Mouse (Mus musculus) erythroblast, embryonic 14.5 days (primary cell): ENCODE data around the gene Cdc5l.

Source experiments
- GATA1 ChIP-seq: IDR thresholded peaks from 2 replicates; pipeline ENCODE4 v1.6.1; 2012; ENCODE audit warnings: low read length, inconsistent platforms, mixed read lengths
- TAL1 ChIP-seq: IDR thresholded peaks from 3 replicates; pipeline ENCODE4 v1.6.1; 2012; ENCODE audit warnings: low read length, inconsistent platforms, mixed read lengths

GRCm38 (mm10) chr17:45478234-45478825 lies 44.8 kb upstream of the Cdc5l start:
- TF ChIP-seq TAL1: no peak
- no peak for TF ChIP-seq GATA1
